Mouse (Mus musculus): ENCODE measurements around the gene Lifr.

DNA sequence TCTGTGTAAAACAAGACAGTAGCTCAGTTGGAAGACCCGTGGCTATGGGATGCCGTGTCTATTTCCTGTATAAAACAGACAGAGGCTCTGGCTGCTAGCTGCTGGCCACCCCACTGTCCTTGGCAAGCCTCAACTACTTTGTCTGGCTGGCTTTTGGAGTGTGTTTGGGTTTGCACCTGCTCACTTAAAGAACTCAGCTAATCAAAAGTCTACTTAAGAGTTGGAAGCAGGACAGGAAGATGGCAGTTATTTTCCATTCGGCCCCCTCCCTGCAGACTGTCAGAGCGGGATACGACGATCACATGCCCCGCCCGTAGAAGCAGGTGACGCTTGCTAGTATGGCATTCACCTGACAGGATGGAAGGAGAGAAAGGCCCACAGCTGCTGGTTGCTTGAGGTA is 54.5 kb downstream of the Lifr start:
- TF ChIP-seq CTCF (IDR thresholded peaks at IDR 0.05; ENCODE audit: extremely low read depth, insufficient read length, insufficient replicate concordance, low read depth, low read length) (no peak), POLR2A (IDR thresholded peaks at IDR 0.05; ENCODE audit: low read depth, low read length) (no peak)
